Mouse (Mus musculus) gonadal fat pad, adult 2 months (tissue): ENCODE data around the gene Osbp. TPM values are rescaled to one million over a fixed set of nuclear protein-coding genes. Genes with fewer than 3 reads are reported as not detected.

ENCODE experiments used
- DNase-seq: peaks from one replicate; pipeline ENCODE4 v3.0.0-alpha.2; 2012; ENCODE audit warnings: low read depth
- polyA plus RNA-seq: library from polyadenylated mRNA; depleted of rRNA; stranded (reverse); fragments of >200 nt; gene quantifications from 2 replicates; pipeline ENCODE4 v1.2.3, GENCODE M21; 2012; rRNA removed

Osbp gene
- polyA plus RNA-seq, 1 experiment = 29.8 TPM

DNA sequence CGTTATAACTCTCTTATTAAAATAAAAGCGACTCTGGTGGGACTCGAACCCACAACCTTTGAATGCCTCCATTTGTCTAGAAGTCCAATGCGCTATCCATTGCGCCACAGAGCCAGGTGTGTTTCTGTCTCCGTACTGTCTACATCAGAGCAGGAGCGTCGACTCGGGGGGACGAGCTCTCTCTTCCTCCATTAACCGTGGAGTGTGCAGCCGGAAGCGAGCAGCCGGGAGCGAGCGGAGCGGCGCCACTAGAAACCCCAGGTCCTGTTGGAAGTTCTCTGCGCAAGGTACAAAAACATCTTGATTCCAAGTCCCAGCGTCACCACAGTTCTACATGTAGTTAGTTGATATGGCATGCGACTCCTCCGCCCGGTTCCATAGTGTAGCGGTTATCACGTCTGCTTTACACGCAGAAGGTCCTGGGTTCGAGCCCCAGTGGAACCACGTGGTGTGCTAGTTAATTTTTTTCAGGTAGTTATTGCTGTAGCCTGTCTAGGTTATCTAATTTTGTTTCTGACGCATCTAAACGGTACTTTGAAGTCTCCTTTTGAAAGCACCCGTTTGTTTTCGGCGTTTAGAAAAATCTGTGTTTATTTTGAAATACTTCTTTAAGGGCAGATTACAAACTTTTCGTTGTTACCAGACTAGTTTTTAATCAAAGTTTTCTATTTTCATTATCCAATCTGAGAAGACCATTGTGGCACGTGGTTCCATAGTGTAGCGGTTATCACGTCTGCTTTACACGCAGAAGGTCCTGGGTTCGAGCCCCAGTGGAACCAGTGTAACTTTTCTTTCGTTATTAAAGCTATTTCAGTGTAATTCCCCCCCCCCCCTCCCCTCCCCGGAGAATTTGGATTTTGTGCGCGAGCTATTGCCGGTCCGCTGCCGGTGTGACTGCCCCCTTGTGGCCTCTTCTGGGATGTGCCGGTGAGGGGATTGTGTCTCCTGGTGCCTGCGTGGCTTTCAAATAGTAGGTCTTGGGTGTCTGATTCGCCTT lies 46.1 kb downstream of the Osbp start:
- no peak for DNase-seq

GRCm38 (mm10) chr19:12012615-12013014 lies 46.9 kb downstream of the Osbp start:
- no peak for DNase-seq

- DNase-seq = no peak
Measured at GRCm38 (mm10) chr19:12013228-12013627, 47.5 kb downstream of the Osbp start.

GRCm38 (mm10) chr19:12015708-12016107 lies 50.0 kb downstream of the Osbp start:
- no peak for DNase-seq

DNA sequence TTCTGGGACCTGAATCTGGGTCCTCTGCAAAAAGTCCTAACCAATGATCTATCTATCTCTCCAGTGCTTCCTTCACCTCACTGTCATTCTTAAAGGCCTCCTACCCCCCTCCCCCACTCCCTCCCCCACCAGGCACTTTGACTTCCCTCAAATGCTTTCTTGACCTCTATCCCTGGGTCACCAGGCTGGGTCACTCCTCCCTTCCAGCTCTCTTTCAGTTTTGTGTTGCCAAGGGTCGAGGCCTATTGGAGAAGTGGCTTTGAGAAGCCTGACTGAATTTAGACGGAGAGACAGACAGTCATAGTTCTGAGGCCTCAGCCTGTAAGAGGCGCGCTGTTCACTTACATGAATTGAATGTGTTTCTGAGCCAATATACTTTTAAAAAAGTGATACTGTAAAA lies 50.5 kb downstream of the Osbp start:
- no peak for DNase-seq

GRCm38 (mm10) chr19:12024149-12024548 lies 58.4 kb downstream of the Osbp start:
- DNase-seq = no peak

GRCm38 (mm10) chr19:12025333-12025732 lies 59.6 kb downstream of the Osbp start:
- no peak for DNase-seq

DNA sequence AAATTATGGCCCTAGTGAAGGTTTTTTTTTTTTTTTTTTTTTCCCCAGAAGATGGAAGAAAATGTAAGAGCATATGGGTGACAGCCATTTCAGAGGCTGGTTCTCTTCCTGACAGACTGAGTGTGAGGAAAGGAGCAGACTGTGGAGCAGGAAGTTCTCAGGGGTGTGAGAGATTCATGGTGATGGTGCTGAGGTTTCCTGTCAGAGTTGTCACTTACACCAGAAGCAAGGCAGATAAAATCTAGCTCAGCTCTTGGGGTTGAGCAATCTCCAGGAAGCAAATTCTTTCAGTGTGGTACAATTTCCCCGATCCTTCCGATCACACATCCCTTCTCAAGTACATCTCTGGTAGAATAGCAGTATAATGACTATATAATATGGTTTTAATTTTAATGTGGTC lies 60.9 kb downstream of the Osbp start:
- DNase-seq = no peak

DNA sequence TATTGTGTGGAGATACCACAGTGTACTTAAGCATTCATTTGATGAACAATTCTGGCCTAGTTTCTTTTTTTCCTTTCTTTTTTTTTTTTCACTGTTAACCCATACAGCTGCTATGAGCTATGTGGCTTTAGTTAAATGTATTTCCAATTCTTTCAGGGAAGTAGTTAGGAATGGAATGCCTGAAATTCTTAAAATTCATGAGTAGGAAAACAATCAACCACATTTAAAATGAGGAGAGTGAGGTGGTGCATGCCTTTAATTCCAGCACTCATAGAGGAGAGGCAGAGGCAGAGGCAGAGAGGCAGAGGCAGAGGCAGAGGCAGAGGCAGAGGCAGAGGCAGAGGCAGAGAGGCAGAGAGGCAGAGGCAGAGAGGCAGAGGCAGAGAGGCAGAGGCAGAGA lies 72.0 kb downstream of the Osbp start:
- no peak for DNase-seq

DNA sequence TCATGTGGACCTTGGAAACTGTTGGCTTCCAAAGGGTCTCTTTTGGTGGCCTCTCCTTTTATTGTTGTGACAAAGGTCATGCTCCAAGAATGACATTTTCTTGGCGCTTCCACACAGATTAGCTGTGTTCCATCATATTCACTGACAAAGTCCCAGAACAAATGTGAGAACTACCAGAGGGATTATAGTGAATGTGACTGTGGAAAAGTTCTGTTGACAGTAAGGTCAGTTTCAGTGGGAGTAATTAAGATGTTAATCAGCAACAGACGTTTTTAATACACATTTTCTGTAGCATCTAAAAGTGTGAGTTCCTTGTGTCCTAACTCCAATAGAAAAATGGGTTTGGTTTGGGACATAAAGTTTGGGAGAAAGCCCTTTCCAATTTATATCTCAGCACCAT lies 75.5 kb downstream of the Osbp start, which contains the start of gene Olfr1423:
Olfr1423 (minus strand) TSS at position 101 of the 400 bp plus-strand sequence.
- DNase-seq = no peak

DNA sequence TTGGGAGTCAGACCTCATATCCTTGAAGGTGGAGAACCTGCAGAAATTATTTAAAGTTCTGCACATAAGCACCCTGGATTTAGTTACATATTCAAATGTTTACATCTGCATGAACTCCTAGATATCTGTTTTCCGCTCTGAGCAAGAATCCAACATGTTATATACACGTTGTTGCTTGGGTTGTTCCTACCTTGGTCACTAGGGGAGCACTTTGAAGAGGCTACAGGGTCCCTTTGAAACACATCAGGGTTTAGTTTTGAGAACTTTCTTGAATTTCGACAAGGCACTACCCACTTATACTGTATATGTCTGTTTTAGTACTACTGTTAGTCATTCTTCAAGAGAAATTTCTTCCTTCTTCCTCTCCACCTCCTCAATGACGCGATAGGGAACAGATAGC lies 77.4 kb downstream of the Osbp start:
- no peak for DNase-seq

Other genes with a start within 250 kb of the Osbp start
- not detected in 2 replicates for gene Gif, start 218.4 kb upstream of the Osbp start, polyA plus RNA-seq
- gene Mrpl16, start 195.6 kb upstream of the Osbp start, polyA plus RNA-seq = 16.9 and 17.4 TPM in 2 replicates
- gene Stx3, start 146.5 kb upstream of the Osbp start, polyA plus RNA-seq = 11.5 and 15.0 TPM in 2 replicates
- gene Olfr1417, start 126.7 kb upstream of the Osbp start, polyA plus RNA-seq = not detected in 2 replicates
- not detected in 2 replicates for gene Olfr1418, start 104.9 kb upstream of the Osbp start, polyA plus RNA-seq
- not detected in 2 replicates for gene Olfr1419, start 90.8 kb upstream of the Osbp start, polyA plus RNA-seq
- gene Olfr1420, start 79.4 kb upstream of the Osbp start, polyA plus RNA-seq = not detected in 2 replicates
- gene Patl1, start 53.5 kb upstream of the Osbp start, polyA plus RNA-seq = 10.4 and 14.2 TPM in 2 replicates
- not detected in 2 replicates for gene Olfr1423, start 75.4 kb downstream of the Osbp start, polyA plus RNA-seq
- gene Olfr1424, start 96.7 kb downstream of the Osbp start, polyA plus RNA-seq = not detected in 2 replicates
- gene Olfr1425, start 111.8 kb downstream of the Osbp start, polyA plus RNA-seq = not detected in 2 replicates
- gene Olfr1426, start 126.1 kb downstream of the Osbp start, polyA plus RNA-seq = not detected in 2 replicates
- gene Olfr1427, start 137.4 kb downstream of the Osbp start, polyA plus RNA-seq = not detected in 2 replicates
- gene Olfr1428, start 150.0 kb downstream of the Osbp start, polyA plus RNA-seq = not detected in 2 replicates
- gene Olfr76, start 157.3 kb downstream of the Osbp start, polyA plus RNA-seq = not detected in 2 replicates
- not detected in 2 replicates for gene Olfr1555-ps1, start 204.2 kb downstream of the Osbp start, polyA plus RNA-seq
- not detected in 2 replicates for gene Olfr1431, start 234.7 kb downstream of the Osbp start, polyA plus RNA-seq